Mouse (Mus musculus) T-helper 2 cell (primary cell): ENCODE data around the gene Snrnp25.

Experiments used
- in situ Hi-C: fragments of 300-600 bp; cut with MboI, MseI; formaldehyde crosslinking; loops from one replicate; pipeline ENCODE4 v1.15.1; 2025; ENCODE audit warnings: high pct_unique_total_duplicates

The Snrnp25 gene

GRCm38 (mm10) chr11:32205058-32205873, at the start of gene Snrnp25:
TSS of gene Snrnp25 (plus strand) at chr11:32205415.
- in situ Hi-C loops: loop anchor here (5.0 kb wide), 1 partner anchor 342 kb away; no protein-coding TSS in a partner anchor

- in situ Hi-C loops: no loop called here
These were observed 48.2 kb upstream of the Snrnp25 start for GRCm38 (mm10) chr11:32156854-32157630.

GRCm38 (mm10) chr11:32157791-32158594, 47.2 kb upstream of the Snrnp25 start:
- in situ Hi-C loops: no loop called here

- in situ Hi-C loops: no loop called here
These were observed 46.0 kb upstream of the Snrnp25 start for GRCm38 (mm10) chr11:32159176-32159575.

- in situ Hi-C loops: no loop called here
These were observed 44.9 kb upstream of the Snrnp25 start for GRCm38 (mm10) chr11:32160341-32160740.

GRCm38 (mm10) chr11:32161500-32161899, 43.7 kb upstream of the Snrnp25 start:
- in situ Hi-C loops: no loop called here

GRCm38 (mm10) chr11:32161922-32162804, 43.1 kb upstream of the Snrnp25 start:
- in situ Hi-C loops: no loop called here

- in situ Hi-C loops: no loop called here
These were observed 38.5 kb upstream of the Snrnp25 start for GRCm38 (mm10) chr11:32166683-32167082.

GRCm38 (mm10) chr11:32178506-32178905, 26.7 kb upstream of the Snrnp25 start:
- in situ Hi-C loops: no loop called here

GRCm38 (mm10) chr11:32181246-32181645, 24.0 kb upstream of the Snrnp25 start:
- in situ Hi-C loops: no loop called here

- in situ Hi-C loops: no loop called here
These were observed 23.0 kb upstream of the Snrnp25 start for GRCm38 (mm10) chr11:32181973-32182868.

- in situ Hi-C loops: no loop called here
These were observed 20.7 kb upstream of the Snrnp25 start for GRCm38 (mm10) chr11:32184469-32184868.

GRCm38 (mm10) chr11:32186031-32186430, 19.2 kb upstream of the Snrnp25 start:
- in situ Hi-C loops: no loop called here

- in situ Hi-C loops: no loop called here
These were observed 18.0 kb upstream of the Snrnp25 start for GRCm38 (mm10) chr11:32187256-32187655.

GRCm38 (mm10) chr11:32188881-32189280, 16.3 kb upstream of the Snrnp25 start:
- in situ Hi-C loops: no loop called here

- in situ Hi-C loops: no loop called here
These were observed 15.8 kb upstream of the Snrnp25 start for GRCm38 (mm10) chr11:32189434-32189833.

- in situ Hi-C loops: no loop called here
These were observed 15.1 kb upstream of the Snrnp25 start for GRCm38 (mm10) chr11:32190119-32190518.

GRCm38 (mm10) chr11:32190603-32191110, 14.6 kb upstream of the Snrnp25 start:
- in situ Hi-C loops: no loop called here

GRCm38 (mm10) chr11:32193156-32193555, 12.1 kb upstream of the Snrnp25 start:
- in situ Hi-C loops: no loop called here

GRCm38 (mm10) chr11:32194086-32194485, 11.1 kb upstream of the Snrnp25 start:
- in situ Hi-C loops: no loop called here
